Mouse (Mus musculus) liver, embryonic 11.5 days (tissue): Measurements from ENCODE around the gene Upf2. TPM values are rescaled to one million over a fixed set of nuclear protein-coding genes. Genes with fewer than 3 reads are reported as not detected.
A peak's percentile ranks its signal among the peaks of the same experiment; 100 is the strongest.
"Not testable (repeated sequence)": the region's sequence is repeated elsewhere in the genome, so short reads cannot be mapped to it uniquely, and the experiment has no call there.

Experiments used
- ATAC-seq: fragments of 200-750 bp; cut with Nextera tagmentation; replicated peaks from 2 replicates; pipeline ENCODE4 v1.8.0; 2017; ENCODE audit warnings: moderate number of reproducible peaks, mild to moderate bottlenecking, moderate TSS enrichment, moderate library complexity; ENCODE audit not compliant: low FRiP score
- DNase-seq: peaks from one replicate; pipeline ENCODE4 v3.0.0-alpha.2; 2017; ENCODE audit warnings: low spot score
- H3K27ac ChIP-seq: fragments of 300-500 bp; sonication (generic); 2 replicates; pipeline ENCODE4 v1.5.1; 2014; ENCODE audit warnings: mild to moderate bottlenecking, low read depth, low read length, control low read depth
- H3K27me3 ChIP-seq: fragments of 300-500 bp; sonication (generic); replicated peaks from 2 replicates; pipeline ENCODE4 v1.6.1; 2014; ENCODE audit warnings: low read length, mixed read lengths; ENCODE audit not compliant: control insufficient read depth, insufficient read depth
- H3K36me3 ChIP-seq: fragments of 300-500 bp; sonication (generic); 2 replicates; pipeline ENCODE4 v1.6.1; 2014; ENCODE audit warnings: mild to moderate bottlenecking, low read length, moderate library complexity, mixed read lengths; ENCODE audit not compliant: control insufficient read depth, insufficient read depth
- H3K4me1 ChIP-seq: fragments of 300-500 bp; sonication (generic); replicated peaks from 2 replicates; pipeline ENCODE4 v1.6.1; 2014; ENCODE audit warnings: low read length, mixed read lengths; ENCODE audit not compliant: control insufficient read depth, insufficient read depth
- H3K4me2 ChIP-seq: fragments of 300-500 bp; sonication (generic); 2 replicates; pipeline ENCODE4 v1.6.1; 2014; ENCODE audit warnings: mild to moderate bottlenecking, control low read depth, moderate library complexity
- H3K4me3 ChIP-seq: fragments of 300-500 bp; sonication (generic); 2 replicates; pipeline ENCODE4 v1.5.1; 2014; ENCODE audit warnings: low read depth, low read length, control low read depth
- H3K9ac ChIP-seq: fragments of 300-500 bp; sonication (generic); 2 replicates; pipeline ENCODE4 v1.6.1; 2014; ENCODE audit warnings: low read depth, low read length, control low read depth
- H3K9me3 ChIP-seq: fragments of 300-500 bp; sonication (generic); 2 replicates; pipeline ENCODE4 v1.6.1; 2016; ENCODE audit warnings: low read length, inconsistent platforms, mixed read lengths; ENCODE audit not compliant: control insufficient read depth
- WGBS: fragments of 180-500 bp; shearing (Covaris S2); extraction: QIAGEN DNeasy Blood & Tissue Kit; methylation state at CpG from one replicate; pipeline ENCODE4 v1.1.7; 2014; 5-methylcytosine and 5-hydroxymethylcytosine counted together
- polyA plus RNA-seq: library from polyadenylated mRNA; unstranded; fragments of >200 nt; fragmentation: Nextera tagmentation; extraction: Ambion mirVana; gene quantifications from 2 replicates; pipeline ENCODE4 v1.2.1, GENCODE M21; 2014

Gene Upf2
- polyA plus RNA-seq, 1 experiment from 2014 or later: 10.7 TPM

DNA sequence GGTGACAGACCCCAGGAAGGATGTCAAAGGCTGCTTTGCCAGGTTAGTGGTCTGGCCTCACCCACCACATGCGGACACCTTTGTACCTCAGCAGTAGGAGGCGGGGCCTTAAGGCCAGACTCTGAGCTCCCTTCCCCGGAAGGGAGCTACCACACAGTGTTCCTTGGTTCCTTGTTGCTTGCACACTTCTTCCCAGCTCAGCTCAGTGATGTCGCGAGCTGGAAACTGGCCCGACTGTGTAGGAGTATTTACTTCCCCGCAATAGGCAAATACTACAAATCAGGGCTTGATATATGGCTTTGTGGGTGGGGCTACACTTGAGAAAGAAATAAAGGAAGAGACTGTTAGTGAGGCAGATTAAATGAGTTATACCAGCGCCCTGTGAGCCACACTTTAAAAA is 129.8 kb downstream of the Upf2 start:
- no peaks in the 10 kb centered on the region for H3K36me3 ChIP-seq
- H3K9ac ChIP-seq: no peak overlapping the region
- H3K27ac ChIP-seq: no peak overlapping the region
- ATAC-seq (no peak), DNase-seq (no peak)
- H3K9me3 ChIP-seq: no peaks in the 10 kb centered on the region
- H3K4me2 ChIP-seq: no peak overlapping the region
- no peaks in the 10 kb centered on the region for H3K27me3 ChIP-seq
- 64% methylated on average over 8 of the region's 8 CpGs for WGBS
- H3K4me3 ChIP-seq: no peak overlapping the region
- no peaks in the 10 kb centered on the region for H3K4me1 ChIP-seq

DNA sequence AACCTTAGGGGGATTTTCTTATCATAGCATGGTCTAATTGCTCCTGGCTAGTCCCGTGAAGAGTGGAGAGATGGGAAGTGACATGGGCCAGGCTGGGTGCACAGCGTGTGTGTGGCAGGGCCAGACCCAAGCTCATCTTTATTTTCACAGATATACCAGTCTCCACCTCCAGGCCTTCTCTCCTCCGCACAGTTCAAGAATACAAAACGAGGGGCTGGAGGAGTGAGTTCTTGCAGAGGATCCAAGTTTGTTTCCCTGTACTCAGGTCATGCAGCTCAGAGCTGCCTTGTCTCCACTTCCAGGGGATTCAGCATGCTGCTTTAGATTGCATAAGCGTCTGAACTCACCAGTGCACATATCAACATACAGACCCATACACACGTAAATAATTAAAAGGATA is 131.3 kb downstream of the Upf2 start:
- H3K36me3 ChIP-seq: no peaks in the 10 kb centered on the region
- H3K27me3 ChIP-seq: no peaks in the 10 kb centered on the region
- no peak overlapping the region for H3K4me3 ChIP-seq
- H3K9me3 ChIP-seq: no peaks in the 10 kb centered on the region
- DNase-seq: no peak
- WGBS: 71% methylated on average over 6 of the region's 6 CpGs
- H3K4me2 ChIP-seq: no peak overlapping the region
- no peak overlapping the region for H3K9ac ChIP-seq
- H3K4me1 ChIP-seq: no peaks in the 10 kb centered on the region
- no peak for ATAC-seq
- no peak overlapping the region for H3K27ac ChIP-seq

DNA sequence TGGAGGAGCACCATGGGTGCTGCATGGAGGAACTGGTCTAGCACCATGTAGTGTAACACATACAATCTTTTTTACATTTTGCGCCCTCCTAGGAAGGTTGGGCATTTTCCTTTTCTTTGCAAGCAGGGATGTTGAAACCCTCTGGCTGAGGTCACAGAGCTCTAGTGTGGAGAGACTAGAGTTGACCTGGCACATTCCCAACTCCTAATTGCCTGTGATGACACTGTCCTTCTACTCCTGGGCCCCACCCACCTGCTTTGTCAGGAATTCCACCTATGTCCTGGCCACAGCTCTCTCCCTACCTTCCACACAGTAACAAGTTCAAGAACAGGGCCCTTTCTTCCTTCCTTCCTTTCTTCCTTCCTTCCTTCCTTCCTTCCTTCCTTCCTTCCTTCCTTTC is 132.4 kb downstream of the Upf2 start:
- no peaks in the 10 kb centered on the region for H3K36me3 ChIP-seq
- H3K27me3 ChIP-seq: no peaks in the 10 kb centered on the region
- H3K4me1 ChIP-seq: no peaks in the 10 kb centered on the region
- no peaks in the 10 kb centered on the region for H3K9me3 ChIP-seq
- H3K4me3 ChIP-seq: no peak overlapping the region
- WGBS: 89% methylated on average over 1 of the region's 1 CpGs
- no peak overlapping the region for H3K4me2 ChIP-seq
- DNase-seq (no peak), ATAC-seq (no peak)
- H3K9ac ChIP-seq: no peak overlapping the region
- H3K27ac ChIP-seq: no peak overlapping the region

DNA sequence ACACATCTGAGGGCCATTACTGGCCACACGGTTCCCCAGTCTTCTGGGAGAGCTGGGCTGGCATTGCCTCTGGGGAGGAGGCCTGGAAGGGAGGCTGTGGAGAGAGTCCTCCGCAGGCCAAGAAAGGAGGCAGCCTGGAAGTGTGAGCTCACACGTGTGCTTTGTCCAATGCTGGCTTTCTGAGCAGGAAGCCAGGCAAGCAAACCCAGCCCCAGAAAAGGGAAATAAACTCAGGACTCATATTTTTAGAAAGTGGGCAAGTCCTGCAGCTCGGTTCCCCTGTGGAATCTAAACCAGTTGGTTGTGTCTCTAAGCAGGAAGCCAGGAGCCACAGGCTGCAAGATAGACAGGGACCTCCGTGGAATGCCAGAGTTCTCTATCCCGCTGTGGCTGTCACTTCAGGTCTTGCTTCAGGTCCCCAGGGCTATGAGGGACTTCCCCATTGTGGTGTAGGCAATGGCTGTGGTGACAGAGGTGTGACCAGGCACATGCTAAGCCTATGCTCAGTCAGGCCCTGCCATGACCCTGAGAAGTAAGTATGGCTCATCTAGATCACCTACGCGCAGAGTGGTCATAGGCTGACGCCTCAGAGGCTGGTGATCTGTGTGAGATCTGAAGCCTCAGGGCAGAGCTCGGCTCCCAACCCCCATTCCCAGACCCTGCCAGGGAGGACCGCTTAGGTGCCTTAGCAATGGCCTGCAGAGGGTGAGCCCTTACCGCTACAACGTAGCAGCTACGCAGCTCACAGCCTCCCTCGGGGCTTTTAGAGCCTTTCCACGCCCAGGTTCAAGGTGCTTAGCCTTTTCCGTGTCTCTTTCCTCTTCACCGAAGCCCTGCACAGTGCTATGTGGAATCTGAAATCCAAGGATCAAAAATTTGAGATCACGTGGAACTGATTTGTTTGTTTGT is 134.6 kb downstream of the Upf2 start:
- ATAC-seq (0 out of 2 replicates have a peak, but pooled peaks have one; percentile 20), DNase-seq (no peak)
- no peaks in the 10 kb centered on the region for H3K36me3 ChIP-seq
- no peak overlapping the region for H3K9ac ChIP-seq
- H3K4me1 ChIP-seq: no peaks in the 10 kb centered on the region
- no peaks in the 10 kb centered on the region for H3K27me3 ChIP-seq
- no peak overlapping the region for H3K4me2 ChIP-seq
- 63% methylated on average over 19 of the region's 19 CpGs for WGBS
- H3K4me3 ChIP-seq: no peak overlapping the region
- no peak overlapping the region for H3K27ac ChIP-seq
- H3K9me3 ChIP-seq: no peaks in the 10 kb centered on the region

- WGBS: 87% methylated on average over 5 of the region's 5 CpGs
- H3K9me3 ChIP-seq: no peaks in the 10 kb centered on the region
- no peak for ATAC-seq
- H3K36me3 ChIP-seq: no peaks in the 10 kb centered on the region
- DNase-seq: no peak
- H3K4me3 ChIP-seq: no peak overlapping the region
- H3K27me3 ChIP-seq: no peaks in the 10 kb centered on the region
- H3K27ac ChIP-seq: no peak overlapping the region
- no peak overlapping the region for H3K4me2 ChIP-seq
- no peak overlapping the region for H3K9ac ChIP-seq
- no peaks in the 10 kb centered on the region for H3K4me1 ChIP-seq
These were observed 135.9 kb downstream of the Upf2 start for GRCm38 (mm10) chr2:6087151-6087550.

DNA sequence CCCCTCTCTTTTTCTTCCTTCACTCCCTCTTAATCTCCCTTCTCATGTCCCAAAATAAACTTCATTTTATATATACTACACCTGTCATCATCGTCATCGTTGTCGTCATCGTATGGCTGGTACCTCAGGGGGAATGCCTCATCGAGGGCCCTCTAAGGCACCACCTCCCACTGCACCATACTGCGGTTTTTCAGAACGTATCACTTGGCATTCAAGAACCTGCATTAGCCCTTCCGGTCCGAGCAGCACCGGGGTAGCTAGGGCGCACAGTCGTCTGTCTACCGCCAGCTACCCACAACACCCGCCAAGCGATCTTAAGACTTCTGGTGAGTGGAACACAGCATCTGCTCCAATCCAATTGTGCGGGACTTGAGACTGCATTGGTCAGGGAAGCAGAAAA is 138.7 kb downstream of the Upf2 start:
- H3K4me3 ChIP-seq, H3K4me1 ChIP-seq, DNase-seq, H3K9ac ChIP-seq, H3K36me3 ChIP-seq, H3K27me3 ChIP-seq, H3K9me3 ChIP-seq, ATAC-seq, H3K4me2 ChIP-seq, H3K27ac ChIP-seq: not testable (repeated sequence)
- WGBS: 68% methylated on average over 16 of the region's 16 CpGs

DNA sequence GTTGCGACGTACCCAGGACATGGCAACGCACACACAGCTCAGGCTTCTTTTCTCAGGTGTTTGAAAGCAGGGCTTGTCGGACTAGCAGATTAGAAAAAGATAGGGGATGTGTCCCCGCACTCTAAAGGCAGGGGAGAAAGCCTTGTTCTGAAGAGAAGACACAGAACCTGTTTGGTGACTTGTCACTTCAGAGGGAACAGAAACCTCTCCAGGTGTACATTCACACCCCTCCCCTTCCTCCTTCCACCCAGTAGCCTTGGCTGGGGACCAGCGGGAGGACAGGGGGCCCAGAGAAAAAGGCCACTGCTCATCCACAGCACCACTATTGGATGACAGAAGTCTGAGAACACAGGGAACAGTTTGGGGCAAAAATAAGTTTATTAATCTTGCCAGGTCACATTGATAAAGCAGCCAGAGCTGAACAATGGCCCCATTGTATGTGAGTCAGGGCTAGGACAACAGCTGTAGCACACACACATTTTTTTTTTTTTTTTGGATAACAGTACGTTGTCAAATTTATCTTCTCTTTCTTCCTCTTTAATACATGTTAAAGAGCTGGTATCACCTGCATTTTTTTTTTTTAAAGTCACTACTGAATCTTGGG is 145.9 kb downstream of the Upf2 start:
- H3K4me3 ChIP-seq: no peak overlapping the region

DNA sequence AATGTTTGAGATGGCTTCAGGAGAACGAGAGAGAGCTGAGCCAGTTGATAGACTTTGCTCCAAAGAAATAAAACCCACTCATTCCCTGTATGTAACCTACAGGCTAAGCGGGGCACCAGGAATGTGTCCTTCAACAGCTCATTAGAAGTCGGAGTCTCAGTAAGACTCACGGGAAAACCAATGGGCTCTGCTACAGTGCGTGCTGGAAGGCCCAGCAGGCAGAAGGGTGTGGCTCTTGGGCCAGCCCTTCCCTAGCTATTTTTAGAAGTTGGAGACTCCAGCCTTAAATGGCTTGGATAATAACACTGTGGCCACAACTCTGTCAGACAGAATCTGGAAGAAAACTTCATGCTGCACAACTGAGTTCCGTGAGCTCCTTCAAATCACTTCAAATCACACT is 147.7 kb downstream of the Upf2 start:
- WGBS: 34% methylated on average over 6 of the region's 6 CpGs
- Histone ChIP-seq H3K27me3 (peaks cover 48% of the 10 kb centered on the region), H3K4me3 (no peak overlapping the region), H3K36me3 (no peaks in the 10 kb centered on the region), H3K9ac (no peak overlapping the region), H3K27ac (no peak overlapping the region), H3K9me3 (no peaks in the 10 kb centered on the region), H3K4me2 (no peak overlapping the region), H3K4me1 (peaks cover 5% of the 10 kb centered on the region; the same call in 1 of the 2 replicates)
- ATAC-seq: 0 out of 2 replicates have a peak, but pooled peaks have one; percentile 20
- DNase-seq: no peak

More for the DNA sequence above, 145.9 kb downstream of the Upf2 start:
- Histone ChIP-seq H3K4me1 (peaks cover 5% of the 10 kb centered on the region; the same call in 1 of the 2 replicates), H3K27ac (no peak overlapping the region), H3K36me3 (no peaks in the 10 kb centered on the region), H3K4me2 (no peak overlapping the region), H3K9ac (no peak overlapping the region), H3K9me3 (no peaks in the 10 kb centered on the region), H3K27me3 (peaks cover 47% of the 10 kb centered on the region)
- DNase-seq: no peak
- WGBS: 60% methylated on average over 7 of the region's 7 CpGs
- no peak for ATAC-seq
